Mouse (Mus musculus): ENCODE data around the gene Wdr35.

DNA sequence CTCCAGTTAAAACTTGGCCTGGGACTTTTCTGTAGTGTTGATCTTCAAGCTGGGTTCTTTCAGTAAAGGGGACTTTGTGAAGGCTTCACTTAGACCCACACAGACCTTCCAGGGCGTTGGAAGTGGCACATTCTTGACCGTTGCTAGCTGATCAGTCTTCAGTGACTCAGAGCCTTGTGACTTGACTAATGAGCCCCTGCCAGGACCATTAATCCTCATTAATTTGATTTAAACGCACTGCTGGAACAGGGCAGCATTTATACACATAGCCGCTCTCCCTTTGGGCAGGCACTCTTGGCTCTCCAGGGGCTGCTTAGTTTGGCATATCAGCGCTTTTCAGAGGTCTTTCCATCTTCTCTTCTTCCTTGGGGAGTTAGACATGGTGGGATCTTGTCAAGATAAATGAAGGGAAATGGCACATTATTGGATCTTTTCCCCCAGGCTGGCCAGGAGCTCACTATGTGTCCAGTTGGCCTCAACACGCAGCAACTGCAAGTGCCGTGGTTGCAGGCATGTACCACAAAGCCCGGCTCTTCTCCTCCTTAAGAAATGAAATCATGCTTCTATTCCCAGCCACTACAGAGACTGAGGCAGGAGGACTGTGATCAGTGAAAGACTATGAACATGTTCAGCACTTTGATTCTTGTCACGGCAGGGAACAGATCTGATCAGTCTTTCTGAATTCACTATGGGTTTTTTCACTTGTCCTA is 11.9 kb upstream of the Wdr35 start:
- TF ChIP-seq CTCF (IDR thresholded peaks at IDR 0.05; ENCODE audit: low read depth, low read length): no peak
- no peak for TF ChIP-seq GATA1 (IDR thresholded peaks at IDR 0.05; ENCODE audit: borderline replicate concordance, low read length)
- no peak for TF ChIP-seq GATA2 (IDR thresholded peaks at IDR 0.05; ENCODE audit: borderline replicate concordance, low read depth, low read length)
